Mouse (Mus musculus): ENCODE data around the gene Rps18.
"Not testable (repeated sequence)": the region's sequence is repeated elsewhere in the genome, so short reads cannot be mapped to it uniquely, and the experiment has no call there.

Rps18 gene

GRCm38 (mm10) chr17:33952879-33953278 is 2.9 kb downstream of the Rps18 start:
- H3K4me3 ChIP-seq (replicated peaks; ENCODE audit: low read length): peak overlapping the region; percentile 95
- no peak for TF ChIP-seq CTCF (conservative IDR thresholded peaks at IDR 0.05; ENCODE audit: low read length)
- no peak for TF ChIP-seq POU5F1 (IDR thresholded peaks at IDR 0.05; ENCODE audit: borderline replicate concordance, low read length)
- no peak for TF ChIP-seq NANOG (IDR thresholded peaks at IDR 0.05; ENCODE audit: borderline replicate concordance, low read length)
- H3K9me3 ChIP-seq (ENCODE audit: low read length): no peaks in the 10 kb centered on the region
- peaks cover 70% of the 10 kb centered on the region for H3K4me1 ChIP-seq (replicated peaks; ENCODE audit: low read depth, low read length)
- H3K27me3 ChIP-seq (ENCODE audit: insufficient read depth, low read length): no peaks in the 10 kb centered on the region
- peaks cover 74% of the 10 kb centered on the region for H3K36me3 ChIP-seq (ENCODE audit: insufficient read depth, low read length)

GRCm38 (mm10) chr17:33952015-33952414 is 3.8 kb downstream of the Rps18 start:
- H3K27me3 ChIP-seq (ENCODE audit: insufficient read depth, low read length); H3K9me3 ChIP-seq (ENCODE audit: low read length): not testable (repeated sequence)
- H3K4me1 ChIP-seq (replicated peaks; ENCODE audit: low read depth, low read length): peaks cover 72% of the 10 kb centered on the region
- H3K36me3 ChIP-seq (ENCODE audit: insufficient read depth, low read length): peaks cover 75% of the 10 kb centered on the region
- peak overlapping the region; percentile 95 for H3K4me3 ChIP-seq (replicated peaks; ENCODE audit: low read length)

- Histone ChIP-seq H3K9me3 (ENCODE audit: low read length) (no peaks in the 10 kb centered on the region), H3K27me3 (ENCODE audit: insufficient read depth, low read length) (no peaks in the 10 kb centered on the region), H3K4me1 (replicated peaks; ENCODE audit: low read depth, low read length) (peaks cover 66% of the 10 kb centered on the region), H3K36me3 (ENCODE audit: insufficient read depth, low read length) (peaks cover 83% of the 10 kb centered on the region), H3K4me3 (replicated peaks; ENCODE audit: low read length) (peak within 1 kb of the TSS; percentile 95)
- TF ChIP-seq NANOG (IDR thresholded peaks at IDR 0.05; ENCODE audit: borderline replicate concordance, low read length) (peak; percentile 50; the same call in 1 of the 2 replicates), CTCF (conservative IDR thresholded peaks at IDR 0.05; ENCODE audit: low read length) (no peak), POU5F1 (IDR thresholded peaks at IDR 0.05; ENCODE audit: borderline replicate concordance, low read length) (no peak)
Measured at GRCm38 (mm10) chr17:33951021-33951946, 4.5 kb downstream of the Rps18 start, which contains the start of gene B3galt4. TSS of gene B3galt4 (minus strand) at chr17:33951488.

- TF ChIP-seq POU5F1 (IDR thresholded peaks at IDR 0.05; ENCODE audit: borderline replicate concordance, low read length) (no peak), NANOG (IDR thresholded peaks at IDR 0.05; ENCODE audit: borderline replicate concordance, low read length) (no peak), CTCF (conservative IDR thresholded peaks at IDR 0.05; ENCODE audit: low read length) (no peak)
- peaks cover 65% of the 10 kb centered on the region for H3K4me1 ChIP-seq (replicated peaks; ENCODE audit: low read depth, low read length)
- H3K9me3 ChIP-seq (ENCODE audit: low read length): no peaks in the 10 kb centered on the region
- H3K27me3 ChIP-seq (ENCODE audit: insufficient read depth, low read length): no peaks in the 10 kb centered on the region
- H3K36me3 ChIP-seq (ENCODE audit: insufficient read depth, low read length): peaks cover 93% of the 10 kb centered on the region
- H3K4me3 ChIP-seq (replicated peaks; ENCODE audit: low read length): peak overlapping the region; percentile 95
Measured at GRCm38 (mm10) chr17:33950131-33950625, 5.6 kb downstream of the Rps18 start.

- H3K4me1 ChIP-seq (replicated peaks; ENCODE audit: low read depth, low read length): peaks cover 63% of the 10 kb centered on the region
- H3K27me3 ChIP-seq (ENCODE audit: insufficient read depth, low read length): no peaks in the 10 kb centered on the region
- no peaks in the 10 kb centered on the region for H3K9me3 ChIP-seq (ENCODE audit: low read length)
- TF ChIP-seq CTCF (conservative IDR thresholded peaks at IDR 0.05; ENCODE audit: low read length) (no peak), POU5F1 (IDR thresholded peaks at IDR 0.05; ENCODE audit: borderline replicate concordance, low read length) (no peak), NANOG (IDR thresholded peaks at IDR 0.05; ENCODE audit: borderline replicate concordance, low read length) (no peak)
- H3K36me3 ChIP-seq (ENCODE audit: insufficient read depth, low read length): peaks cover 93% of the 10 kb centered on the region
- H3K4me3 ChIP-seq (replicated peaks; ENCODE audit: low read length): peak overlapping the region; percentile 45
Measured at GRCm38 (mm10) chr17:33948905-33949537, 6.8 kb downstream of the Rps18 start.

- Histone ChIP-seq H3K27me3 (ENCODE audit: insufficient read depth, low read length) (no peaks in the 10 kb centered on the region), H3K36me3 (ENCODE audit: insufficient read depth, low read length) (peaks cover 93% of the 10 kb centered on the region), H3K4me1 (replicated peaks; ENCODE audit: low read depth, low read length) (peaks cover 62% of the 10 kb centered on the region), H3K4me3 (replicated peaks; ENCODE audit: low read length) (peak overlapping the region; percentile 45; the same call in 1 of the 2 replicates), H3K9me3 (ENCODE audit: low read length) (no peaks in the 10 kb centered on the region)
- TF ChIP-seq POU5F1 (IDR thresholded peaks at IDR 0.05; ENCODE audit: borderline replicate concordance, low read length): no peak
- no peak for TF ChIP-seq NANOG (IDR thresholded peaks at IDR 0.05; ENCODE audit: borderline replicate concordance, low read length)
- TF ChIP-seq CTCF (conservative IDR thresholded peaks at IDR 0.05; ENCODE audit: low read length): no peak
Measured at GRCm38 (mm10) chr17:33948090-33948904, 7.5 kb downstream of the Rps18 start.

- Histone ChIP-seq H3K4me1 (replicated peaks; ENCODE audit: low read depth, low read length) (peaks cover 61% of the 10 kb centered on the region), H3K4me3 (replicated peaks; ENCODE audit: low read length) (no peak overlapping the region), H3K27me3 (ENCODE audit: insufficient read depth, low read length) (no peaks in the 10 kb centered on the region), H3K36me3 (ENCODE audit: insufficient read depth, low read length) (peaks cover 93% of the 10 kb centered on the region), H3K9me3 (ENCODE audit: low read length) (no peaks in the 10 kb centered on the region)
- TF ChIP-seq CTCF (conservative IDR thresholded peaks at IDR 0.05; ENCODE audit: low read length) (no peak), NANOG (IDR thresholded peaks at IDR 0.05; ENCODE audit: borderline replicate concordance, low read length) (no peak)
Measured at GRCm38 (mm10) chr17:33947430-33948089, 8.2 kb downstream of the Rps18 start.

Measured in E14TG2a.4 (cell line).